Mouse (Mus musculus) stomach, postnatal 0 days (tissue): ENCODE results near the gene Zfhx3. TPM values are rescaled to one million over a fixed set of nuclear protein-coding genes. Genes with fewer than 3 reads are reported as not detected.

Experiments used
- ATAC-seq: fragments of 200-750 bp; cut with Nextera tagmentation; 2 replicates; pipeline ENCODE4 v1.8.0; 2017; ENCODE audit not compliant: low FRiP score, low TSS enrichment
- DNase-seq: peaks from one replicate; pipeline ENCODE4 v3.0.0-alpha.2; 2016; ENCODE audit warnings: low spot score
- H3K27ac ChIP-seq: fragments of 300-500 bp; sonication (generic); replicated peaks from 2 replicates; pipeline ENCODE4 v1.5.1; 2014; ENCODE audit warnings: mild to moderate bottlenecking, control low read depth
- H3K27me3 ChIP-seq: fragments of 300-500 bp; sonication (generic); 2 replicates; pipeline ENCODE4 v1.6.1; 2014; ENCODE audit warnings: low read length; ENCODE audit not compliant: control insufficient read depth, insufficient read depth
- H3K36me3 ChIP-seq: fragments of 300-500 bp; sonication (generic); 2 replicates; pipeline ENCODE4 v1.6.1; 2014; ENCODE audit warnings: low read length, mixed read lengths; ENCODE audit not compliant: control insufficient read depth, insufficient read depth
- H3K4me1 ChIP-seq: fragments of 300-500 bp; sonication (generic); replicated peaks from 2 replicates; pipeline ENCODE4 v1.6.1; 2014; ENCODE audit warnings: antibody characterized with exemption; ENCODE audit not compliant: control insufficient read depth, insufficient read depth
- H3K4me2 ChIP-seq: fragments of 300-500 bp; sonication (generic); replicated peaks from 2 replicates; pipeline ENCODE4 v1.6.1; 2014; ENCODE audit warnings: low read depth, mild to moderate bottlenecking, control low read depth, moderate library complexity
- H3K4me3 ChIP-seq: fragments of 300-500 bp; sonication (generic); 2 replicates; pipeline ENCODE4 v1.5.1; 2014; ENCODE audit warnings: low read depth, low read length, control low read depth
- H3K9ac ChIP-seq: fragments of 300-500 bp; sonication (generic); 2 replicates; pipeline ENCODE4 v1.6.1; 2014; ENCODE audit warnings: mild to moderate bottlenecking, low read length, control low read depth, mixed read lengths
- H3K9me3 ChIP-seq: fragments of 300-500 bp; sonication (generic); 2 replicates; pipeline ENCODE4 v1.6.1; 2016; ENCODE audit warnings: low read length; ENCODE audit not compliant: control insufficient read depth
- CTCF ChIP-seq: IDR thresholded peaks from 2 replicates; pipeline ENCODE4 v1.5.1; 2016; ENCODE audit warnings: antibody characterized with exemption, low read depth, mild to moderate bottlenecking, moderate library complexity
- EP300 ChIP-seq: optimal IDR thresholded peaks from 2 replicates; pipeline ENCODE3; 2016; ENCODE audit warnings: antibody characterized with exemption
- WGBS: fragments of 180-500 bp; shearing (Covaris S2); extraction: QIAGEN DNeasy Blood & Tissue Kit; methylation state at CpG from one replicate; pipeline ENCODE4 v1.1.7; 2014; 5-methylcytosine and 5-hydroxymethylcytosine counted together
- polyA plus RNA-seq: library from polyadenylated mRNA; unstranded; fragments of >200 nt; fragmentation: Nextera tagmentation; extraction: Ambion mirVana; gene quantifications from 2 replicates; pipeline ENCODE4 v1.2.1, GENCODE M21; 2015

Zfhx3 gene
- polyA plus RNA-seq, 1 experiment from 2014 or later = 4.6 TPM

DNA sequence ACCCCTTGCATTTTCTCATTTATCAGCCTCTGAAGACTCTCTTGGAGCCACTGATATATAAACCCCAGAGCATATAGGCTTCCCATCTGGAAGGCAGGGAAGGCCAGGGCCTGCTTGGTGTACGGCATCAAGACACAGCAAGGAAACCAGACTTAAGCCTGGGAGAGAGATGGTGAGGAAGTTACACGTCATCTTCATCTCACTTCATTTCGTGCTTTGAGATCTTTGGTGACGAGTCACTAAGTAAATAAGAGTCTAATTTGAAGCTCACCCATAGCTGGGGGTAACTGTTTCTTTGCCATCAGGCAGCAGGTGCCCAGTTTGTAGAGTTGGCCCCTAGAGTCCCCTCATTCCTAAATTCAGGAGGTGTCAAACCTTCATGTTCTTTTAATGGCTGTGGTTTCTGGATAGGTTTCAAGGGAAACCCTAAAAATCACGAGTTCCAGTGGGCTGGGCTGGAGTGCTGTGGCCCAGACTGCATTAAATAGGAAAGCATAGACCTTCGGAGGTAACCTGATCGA lies 773.9 kb downstream of the Zfhx3 start:
- H3K9me3 ChIP-seq = no peaks in the 10 kb centered on the region
- no peak overlapping the region for H3K9ac ChIP-seq
- H3K4me1 ChIP-seq = peaks cover 12% of the 10 kb centered on the region
- TF ChIP-seq CTCF = no peak
- TF ChIP-seq EP300 = no peak
- ATAC-seq (no peak), DNase-seq (no peak)
- WGBS = 28% methylated on average over 7 of the region's 7 CpGs
- H3K4me3 ChIP-seq = no peak overlapping the region; the same call in 1 of the 2 replicates
- H3K36me3 ChIP-seq = no peaks in the 10 kb centered on the region
- H3K27me3 ChIP-seq = no peaks in the 10 kb centered on the region
- H3K4me2 ChIP-seq = peak overlapping the region; percentile 98
- peak overlapping the region; percentile 40; the same call in 1 of the 2 replicates for H3K27ac ChIP-seq

DNA sequence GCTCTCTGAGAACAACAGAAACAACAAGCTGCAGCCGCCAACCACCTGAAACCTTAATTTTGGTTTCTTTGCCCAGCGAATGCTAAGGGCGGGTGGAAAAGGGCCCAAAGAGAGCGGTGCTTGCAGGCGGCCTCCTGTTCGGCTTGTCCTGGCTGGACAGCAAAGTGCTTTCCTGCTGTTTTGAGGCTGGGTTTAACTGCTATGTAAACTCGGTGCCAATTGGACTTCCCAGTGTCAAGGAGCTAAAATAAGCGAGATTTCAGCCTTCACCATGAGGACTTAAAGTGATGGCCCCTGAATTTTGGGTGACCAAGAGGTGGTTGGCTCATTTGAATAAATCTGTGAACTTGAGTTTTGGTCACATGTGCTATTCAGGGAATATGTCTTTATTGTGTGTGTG lies 775.1 kb downstream of the Zfhx3 start:
- no peaks in the 10 kb centered on the region for H3K27me3 ChIP-seq
- no peaks in the 10 kb centered on the region for H3K9me3 ChIP-seq
- peak overlapping the region; percentile 31; the same call in 1 of the 2 replicates for H3K27ac ChIP-seq
- no peak overlapping the region for H3K9ac ChIP-seq
- H3K4me3 ChIP-seq = no peak overlapping the region
- DNase-seq = no peak
- TF ChIP-seq EP300 = no peak
- no peaks in the 10 kb centered on the region for H3K36me3 ChIP-seq
- peaks cover 7% of the 10 kb centered on the region for H3K4me1 ChIP-seq
- 41% methylated on average over 8 of the region's 8 CpGs for WGBS
- H3K4me2 ChIP-seq = peak overlapping the region; percentile 21; the same call in 1 of the 2 replicates
- ATAC-seq = no peak

DNA sequence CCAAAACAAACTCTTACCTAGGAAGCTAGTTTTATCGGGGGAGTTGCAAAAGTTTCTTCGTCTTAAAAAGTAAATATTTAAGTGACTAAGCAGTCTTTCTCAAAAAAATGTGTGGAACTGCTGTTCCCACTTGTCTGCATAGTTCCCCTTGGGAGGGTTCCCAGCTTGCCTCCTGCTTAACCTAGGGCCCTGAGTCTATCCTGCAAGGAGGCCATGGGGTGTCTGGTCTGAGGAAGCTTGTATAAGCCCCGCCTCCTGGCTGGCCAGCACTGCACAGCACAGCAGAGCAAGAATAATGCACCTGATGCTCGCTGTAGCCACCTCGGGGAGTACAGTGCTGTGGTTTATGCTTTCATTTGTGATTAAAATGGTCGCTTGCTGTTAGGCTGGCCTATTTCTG lies 775.6 kb downstream of the Zfhx3 start:
- DNase-seq = peak; percentile 65
- WGBS = 18% methylated on average over 6 of the region's 6 CpGs

DNA sequence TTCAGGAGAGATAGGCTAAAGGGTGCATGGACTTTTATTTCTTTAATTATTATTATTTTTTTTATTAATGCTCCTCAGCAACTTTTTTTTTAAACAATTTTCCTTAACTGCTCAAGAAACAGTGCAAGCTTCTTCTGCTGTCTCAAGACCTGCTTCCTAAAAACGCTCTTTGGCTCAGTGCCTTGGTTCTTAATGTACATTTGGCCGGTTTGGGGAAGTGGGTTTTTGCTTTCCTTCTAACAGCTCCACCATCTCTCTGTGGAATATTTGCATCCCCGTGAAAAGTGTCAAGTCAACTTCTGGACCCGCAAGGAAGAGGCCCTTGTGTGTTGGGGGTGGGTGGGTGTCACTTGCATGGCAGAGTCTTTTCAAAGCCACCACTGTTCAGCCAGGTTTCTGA lies 778.4 kb downstream of the Zfhx3 start:
- no peak overlapping the region for H3K27ac ChIP-seq
- H3K9me3 ChIP-seq = no peaks in the 10 kb centered on the region
- H3K9ac ChIP-seq = no peak overlapping the region
- no peak for TF ChIP-seq EP300
- TF ChIP-seq CTCF = no peak
- DNase-seq (no peak), ATAC-seq (no peak)
- WGBS = 25% methylated on average over 4 of the region's 4 CpGs
- H3K27me3 ChIP-seq = no peaks in the 10 kb centered on the region
- H3K36me3 ChIP-seq = no peaks in the 10 kb centered on the region
- peaks cover 10% of the 10 kb centered on the region for H3K4me1 ChIP-seq
- H3K4me3 ChIP-seq = no peak overlapping the region
- no peak overlapping the region for H3K4me2 ChIP-seq

More for the DNA sequence above, 775.6 kb downstream of the Zfhx3 start:
- no peaks in the 10 kb centered on the region for H3K9me3 ChIP-seq
- H3K27me3 ChIP-seq = no peaks in the 10 kb centered on the region
- ATAC-seq = no peak
- 0 out of 2 replicates have a peak overlapping the region, but pooled peaks have one; percentile 10 for H3K4me3 ChIP-seq
- peak overlapping the region; percentile 46 for H3K4me2 ChIP-seq
- no peaks in the 10 kb centered on the region for H3K36me3 ChIP-seq
- TF ChIP-seq CTCF (no peak), EP300 (no peak)
- peak overlapping the region; percentile 32; the same call in 1 of the 2 replicates for H3K9ac ChIP-seq
- H3K4me1 ChIP-seq = peaks cover 7% of the 10 kb centered on the region
- peak overlapping the region; percentile 74 for H3K27ac ChIP-seq

DNA sequence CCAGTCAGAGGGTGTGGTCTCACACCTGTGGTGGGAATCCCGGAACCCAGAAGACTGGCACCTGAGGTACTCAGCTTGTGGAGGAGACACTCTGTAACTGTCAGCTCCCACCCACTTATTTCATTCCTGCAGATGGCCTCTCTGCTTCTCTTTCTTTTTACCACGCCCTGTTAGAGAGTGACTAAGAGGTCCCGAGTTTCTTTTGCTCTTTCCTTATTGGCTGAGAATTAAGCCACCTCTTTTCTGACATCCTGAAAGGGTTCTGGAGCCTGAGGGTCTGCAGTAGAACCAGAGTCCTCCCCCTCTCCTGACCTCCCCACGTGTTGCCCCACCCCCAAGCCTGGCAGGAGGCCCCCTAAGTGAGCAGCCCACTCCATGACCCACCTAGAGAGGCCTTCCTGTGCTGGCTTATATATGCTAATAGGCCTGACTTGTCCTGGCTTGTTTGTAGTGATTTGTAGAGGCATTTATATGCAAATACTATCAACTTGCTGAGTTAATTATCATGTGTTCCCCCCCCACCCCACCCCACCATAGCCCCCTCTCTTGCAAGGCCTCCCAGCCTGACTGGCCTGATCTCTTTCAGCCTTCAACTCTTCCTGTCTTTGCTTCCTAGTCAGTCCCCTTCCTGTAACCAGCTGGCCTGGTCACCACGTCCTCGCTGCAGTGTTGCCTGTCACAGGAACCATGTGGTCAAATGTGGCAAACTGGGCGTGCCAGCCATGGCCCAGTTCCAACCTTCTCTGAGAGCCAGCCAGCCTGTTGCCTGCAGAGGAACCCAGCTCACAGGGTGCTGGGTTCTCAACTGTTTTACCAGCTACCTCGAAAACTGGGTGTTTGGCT lies 780.4 kb downstream of the Zfhx3 start:
- peak overlapping the region; percentile 83 for H3K27ac ChIP-seq
- TF ChIP-seq EP300 (no peak), CTCF (no peak)
- no peak overlapping the region for H3K9ac ChIP-seq
- H3K4me3 ChIP-seq = no peak overlapping the region
- no peaks in the 10 kb centered on the region for H3K27me3 ChIP-seq
- no peak overlapping the region for H3K4me2 ChIP-seq
- no peaks in the 10 kb centered on the region for H3K9me3 ChIP-seq
- WGBS = 25% methylated on average over 8 of the region's 8 CpGs
- ATAC-seq (peak; percentile 81), DNase-seq (peak; percentile 89)
- peaks cover 12% of the 10 kb centered on the region for H3K4me1 ChIP-seq
- H3K36me3 ChIP-seq = no peaks in the 10 kb centered on the region

DNA sequence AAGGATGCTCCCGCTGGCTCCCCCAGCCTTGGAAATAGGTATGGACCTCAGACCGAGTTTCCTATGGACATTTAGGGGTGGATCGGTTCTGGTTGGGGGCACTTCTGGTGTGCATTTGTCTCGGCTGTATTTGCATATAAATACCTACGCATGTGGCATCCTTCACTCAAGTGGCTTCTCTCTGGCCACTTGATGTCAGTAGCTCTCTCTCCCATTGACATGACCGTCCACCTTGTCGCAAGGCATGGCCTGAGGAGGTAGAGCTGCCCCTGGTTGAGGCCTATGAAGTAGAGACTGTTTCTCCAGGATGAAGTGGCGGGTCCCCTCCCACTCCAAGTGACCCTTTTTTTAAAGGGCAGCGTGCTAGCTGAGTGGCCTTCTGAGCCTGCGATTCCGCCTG lies 781.2 kb downstream of the Zfhx3 start:
- TF ChIP-seq CTCF (no peak), EP300 (no peak)
- no peak for DNase-seq
- no peak overlapping the region for H3K4me2 ChIP-seq
- no peaks in the 10 kb centered on the region for H3K36me3 ChIP-seq
- ATAC-seq = no peak
- WGBS = 72% methylated on average over 11 of the region's 11 CpGs
- peak overlapping the region; percentile 83; the same call in 1 of the 2 replicates for H3K27ac ChIP-seq
- no peak overlapping the region for H3K9ac ChIP-seq
- no peaks in the 10 kb centered on the region for H3K9me3 ChIP-seq
- no peak overlapping the region for H3K4me3 ChIP-seq
- H3K27me3 ChIP-seq = no peaks in the 10 kb centered on the region
- H3K4me1 ChIP-seq = peaks cover 8% of the 10 kb centered on the region
